Mouse (Mus musculus) erythroblast, embryonic 14.5 days (primary cell): Measurements from ENCODE around the gene Ccdc162. TPM values are rescaled to one million over a fixed set of nuclear protein-coding genes. Genes with fewer than 3 reads are reported as not detected.

ENCODE experiments used
- H3K27me3 ChIP-seq: 2 replicates; pipeline ENCODE4 v1.6.1; 2012; ENCODE audit warnings: inconsistent platforms; ENCODE audit not compliant: control insufficient read depth
- H3K36me3 ChIP-seq: 2 replicates; pipeline ENCODE4 v1.6.1; 2012; ENCODE audit warnings: mild to moderate bottlenecking, inconsistent platforms; ENCODE audit not compliant: control insufficient read depth
- H3K4me1 ChIP-seq: 2 replicates; pipeline ENCODE4 v1.6.1; 2012; ENCODE audit warnings: inconsistent platforms; ENCODE audit not compliant: control insufficient read depth
- H3K4me3 ChIP-seq: replicated peaks from 2 replicates; pipeline ENCODE3; 2012; ENCODE audit warnings: moderate library complexity, mild to moderate bottlenecking, inconsistent platforms
- H3K9me3 ChIP-seq: 2 replicates; pipeline ENCODE4 v1.6.1; 2012; ENCODE audit warnings: low read length, inconsistent platforms, mixed read lengths; ENCODE audit not compliant: control insufficient read depth
- GATA1 ChIP-seq: IDR thresholded peaks from 2 replicates; pipeline ENCODE4 v1.6.1; 2012; ENCODE audit warnings: low read length, inconsistent platforms, mixed read lengths
- TAL1 ChIP-seq: IDR thresholded peaks from 3 replicates; pipeline ENCODE4 v1.6.1; 2012; ENCODE audit warnings: low read length, inconsistent platforms, mixed read lengths
- polyA plus RNA-seq: library from polyadenylated mRNA; stranded (reverse); fragments of >175 nt; gene quantifications from 2 replicates; pipeline ENCODE4 v1.2.3, GENCODE M21; 2012

The Ccdc162 gene
- polyA plus RNA-seq, result not detected in 2 replicates

- Histone ChIP-seq H3K4me1 (no peaks in the 10 kb centered on the region), H3K27me3 (no peaks in the 10 kb centered on the region), H3K36me3 (peaks cover 15% of the 10 kb centered on the region), H3K9me3 (no peaks in the 10 kb centered on the region), H3K4me3 (no peak within 1 kb of the TSS)
- TF ChIP-seq GATA1, result no peak
- TF ChIP-seq TAL1, result no peak
Observed at GRCm38 (mm10) chr10:41716029-41716897, at the start of gene Ccdc162. Gene Ccdc162, minus strand, starts transcription at chr10:41716634.

GRCm38 (mm10) chr10:41765586-41765985, 49.2 kb upstream of the Ccdc162 start:
- Histone ChIP-seq H3K27me3 (no peaks in the 10 kb centered on the region), H3K9me3 (no peaks in the 10 kb centered on the region), H3K4me1 (no peaks in the 10 kb centered on the region), H3K36me3 (peaks cover 4% of the 10 kb centered on the region), H3K4me3 (no peak overlapping the region)
- TF ChIP-seq TAL1 (no peak), GATA1 (no peak)

GRCm38 (mm10) chr10:41763741-41764385, 47.4 kb upstream of the Ccdc162 start:
- peaks cover 4% of the 10 kb centered on the region for H3K36me3 ChIP-seq
- H3K4me1 ChIP-seq, result peaks cover 2% of the 10 kb centered on the region
- H3K4me3 ChIP-seq, result no peak overlapping the region
- TF ChIP-seq TAL1, result no peak
- TF ChIP-seq GATA1, result no peak
- no peaks in the 10 kb centered on the region for H3K9me3 ChIP-seq
- H3K27me3 ChIP-seq, result no peaks in the 10 kb centered on the region

GRCm38 (mm10) chr10:41760866-41761265, 44.4 kb upstream of the Ccdc162 start:
- Histone ChIP-seq H3K27me3 (no peaks in the 10 kb centered on the region), H3K36me3 (peaks cover 4% of the 10 kb centered on the region), H3K4me3 (no peak overlapping the region), H3K9me3 (no peaks in the 10 kb centered on the region), H3K4me1 (peaks cover 2% of the 10 kb centered on the region)
- TF ChIP-seq GATA1 (no peak), TAL1 (no peak)

- TF ChIP-seq TAL1 (no peak), GATA1 (no peak)
- Histone ChIP-seq H3K9me3 (no peaks in the 10 kb centered on the region), H3K36me3 (peaks cover 6% of the 10 kb centered on the region), H3K4me3 (no peak overlapping the region), H3K27me3 (no peaks in the 10 kb centered on the region), H3K4me1 (peaks cover 2% of the 10 kb centered on the region)
Observed at GRCm38 (mm10) chr10:41758041-41758440, 41.6 kb upstream of the Ccdc162 start.

GRCm38 (mm10) chr10:41757226-41757625, 40.8 kb upstream of the Ccdc162 start:
- Histone ChIP-seq H3K27me3 (no peaks in the 10 kb centered on the region), H3K9me3 (no peaks in the 10 kb centered on the region), H3K4me1 (peaks cover 2% of the 10 kb centered on the region), H3K36me3 (peaks cover 6% of the 10 kb centered on the region), H3K4me3 (no peak overlapping the region)
- TF ChIP-seq TAL1, result no peak

- Histone ChIP-seq H3K36me3 (peaks cover 2% of the 10 kb centered on the region), H3K27me3 (no peaks in the 10 kb centered on the region), H3K4me3 (no peak overlapping the region), H3K9me3 (no peaks in the 10 kb centered on the region), H3K4me1 (no peaks in the 10 kb centered on the region)
- no peak for TF ChIP-seq TAL1
- no peak for TF ChIP-seq GATA1
Observed at GRCm38 (mm10) chr10:41751867-41752480, 35.5 kb upstream of the Ccdc162 start.

- TF ChIP-seq TAL1, result no peak
- no peak for TF ChIP-seq GATA1
- no peak overlapping the region for H3K4me3 ChIP-seq
Observed at GRCm38 (mm10) chr10:41749306-41749705, 32.9 kb upstream of the Ccdc162 start.

GRCm38 (mm10) chr10:41746554-41746953, 30.1 kb upstream of the Ccdc162 start:
- no peak overlapping the region for H3K4me3 ChIP-seq
- H3K36me3 ChIP-seq, result peaks cover 25% of the 10 kb centered on the region
- H3K27me3 ChIP-seq, result no peaks in the 10 kb centered on the region
- no peaks in the 10 kb centered on the region for H3K4me1 ChIP-seq
- H3K9me3 ChIP-seq, result no peaks in the 10 kb centered on the region
- TF ChIP-seq TAL1, result no peak
- TF ChIP-seq GATA1, result no peak

More at GRCm38 (mm10) chr10:41749306-41749705, 32.9 kb upstream of the Ccdc162 start:
- peaks cover 5% of the 10 kb centered on the region for H3K36me3 ChIP-seq
- H3K9me3 ChIP-seq, result no peaks in the 10 kb centered on the region
- H3K27me3 ChIP-seq, result no peaks in the 10 kb centered on the region
- H3K4me1 ChIP-seq, result no peaks in the 10 kb centered on the region
